Mouse (Mus musculus) inflammation-experienced regulatory T-cells, adult 16 weeks (primary cell): ENCODE measurements around the gene Fam149a. TPM values are rescaled to one million over a fixed set of nuclear protein-coding genes. Genes with fewer than 3 reads are reported as not detected.

Experiments used
- polyA plus RNA-seq: library from polyadenylated mRNA; unstranded; fragments of 100-300 nt; shearing (Covaris generic); gene quantifications from one replicate; pipeline ENCODE4 v1.2.1, GENCODE M21; 2017

Fam149a gene
- polyA plus RNA-seq = 0.06 TPM

GRCm38 (mm10) chr8:45381963-45382347 lies at the start of gene Fam149a:
Gene Fam149a, minus strand, starts transcription at chr8:45382291.

DNA sequence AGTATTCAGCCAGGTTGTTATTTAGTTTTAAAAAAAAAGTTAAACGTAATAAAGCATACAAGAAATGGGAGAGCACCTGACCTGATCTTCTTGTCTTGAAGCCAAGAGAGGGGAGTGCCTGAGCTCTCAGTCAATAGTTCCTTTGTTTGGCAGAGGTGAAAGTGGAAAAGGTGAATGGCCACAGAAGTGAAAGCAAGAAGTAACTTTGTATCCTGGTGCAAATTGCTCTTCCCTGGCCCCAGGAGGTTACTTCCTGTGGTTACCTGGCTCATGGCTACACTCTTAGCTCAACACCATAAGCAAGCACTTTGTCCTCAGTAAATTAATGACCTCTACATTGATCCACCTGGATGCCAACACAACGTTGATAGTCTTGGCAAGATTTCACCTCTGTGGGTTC lies 28.8 kb upstream of the Fam149a start, which contains the start of gene Tlr3:
TSS of gene Tlr3 (minus strand) at position 199 of the 400 bp plus-strand sequence.

GRCm38 (mm10) chr8:45332685-45333409 lies 49.2 kb downstream of the Fam149a start, which contains the start of gene Cyp4v3:
Gene Cyp4v3, minus strand, starts transcription at chr8:45333216.

DNA sequence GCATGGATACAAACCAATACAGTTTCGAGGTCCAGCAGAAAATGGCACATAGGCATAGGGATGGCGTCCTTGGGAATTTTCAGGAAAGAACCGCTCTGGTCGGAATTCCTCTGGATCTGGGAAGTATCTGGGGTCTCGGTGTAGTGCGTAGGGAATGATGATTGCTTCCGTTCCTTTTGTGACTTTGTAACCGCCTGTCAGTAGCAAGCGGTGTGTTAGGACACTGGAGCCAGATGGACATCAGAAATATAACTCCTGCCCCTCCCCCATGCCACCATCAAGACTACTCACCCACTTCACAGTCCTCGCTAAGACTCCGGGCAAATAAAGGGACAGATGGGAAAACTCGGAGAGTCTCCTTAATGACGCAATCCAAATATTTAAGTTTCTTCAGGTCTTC lies 73.7 kb downstream of the Fam149a start, which contains the start of gene Gm45753:
TSS of gene Gm45753 (minus strand) at position 101 of the 400 bp plus-strand sequence.

DNA sequence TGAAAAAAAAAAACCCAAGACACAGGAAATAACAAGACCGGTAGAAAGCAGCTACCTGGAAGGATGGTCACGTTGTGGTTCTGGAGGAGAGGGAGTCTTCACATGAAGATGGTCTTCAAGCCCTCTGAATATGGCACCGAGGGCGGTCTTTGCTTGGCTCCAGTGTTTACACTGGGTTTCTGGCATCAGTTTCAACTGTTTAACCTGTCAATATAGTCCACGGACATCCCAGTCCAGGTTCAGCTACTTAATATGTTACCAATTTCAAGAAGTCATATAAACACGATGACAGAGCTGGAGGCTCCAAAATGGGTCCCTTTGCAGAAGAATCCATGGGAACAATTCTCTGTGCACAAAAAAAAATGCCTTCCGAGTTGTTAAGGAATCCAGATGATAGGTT lies 87.4 kb downstream of the Fam149a start, which contains the start of gene Klkb1:
TSS of gene Klkb1 (minus strand) at position 173 of the 400 bp plus-strand sequence.

Other genes with a start within 250 kb of the Fam149a start
- gene F11, start 120.3 kb downstream of the Fam149a start, polyA plus RNA-seq = not detected
- not detected for gene Klkb1, start 87.4 kb downstream of the Fam149a start, polyA plus RNA-seq
- gene Gm45753, start 73.8 kb downstream of the Fam149a start, polyA plus RNA-seq = not detected
- 25.1 TPM for gene Cyp4v3, start 49.1 kb downstream of the Fam149a start, polyA plus RNA-seq
- 0.88 TPM for gene Tlr3, start 28.8 kb upstream of the Fam149a start, polyA plus RNA-seq
- gene Sorbs2, start 125.5 kb upstream of the Fam149a start, polyA plus RNA-seq = 0.29 TPM